Mouse (Mus musculus) spleen, postnatal 4 days (tissue): ENCODE measurements at regions not wholly inside any gene's neighbourhood (a gene's known extent, or its start where the extent isn't known, plus 50 kb on each side); places are given as distances from the start of the nearest gene placed in this dataset.

ENCODE experiments used
- DNase-seq, 2 experiments: peaks; one replicate each; pipeline ENCODE4 v3.0.0; 2022; ENCODE audit warnings: low spot score in 2 of 2

DNA sequence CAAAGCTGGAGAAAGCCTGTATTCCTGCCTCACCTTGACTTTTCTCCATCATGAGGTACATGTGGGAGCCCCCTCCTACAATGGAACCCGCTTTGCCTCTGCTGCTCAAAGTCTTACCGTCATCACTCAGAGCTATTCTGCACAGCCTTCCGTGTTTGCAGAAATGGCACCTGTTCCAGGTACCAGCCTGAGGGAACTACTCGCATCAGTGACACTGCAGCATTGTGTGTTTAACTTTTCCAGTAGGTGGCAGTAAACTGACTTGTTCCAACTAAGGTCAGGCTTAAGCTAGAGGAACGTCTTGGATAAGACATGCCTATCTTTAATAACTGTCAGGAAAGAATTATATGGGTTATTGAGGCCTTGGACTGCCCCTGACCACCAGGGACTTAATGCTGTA, 71.4 kb downstream of the Fam173b start:
- DNase-seq = no peak

DNA sequence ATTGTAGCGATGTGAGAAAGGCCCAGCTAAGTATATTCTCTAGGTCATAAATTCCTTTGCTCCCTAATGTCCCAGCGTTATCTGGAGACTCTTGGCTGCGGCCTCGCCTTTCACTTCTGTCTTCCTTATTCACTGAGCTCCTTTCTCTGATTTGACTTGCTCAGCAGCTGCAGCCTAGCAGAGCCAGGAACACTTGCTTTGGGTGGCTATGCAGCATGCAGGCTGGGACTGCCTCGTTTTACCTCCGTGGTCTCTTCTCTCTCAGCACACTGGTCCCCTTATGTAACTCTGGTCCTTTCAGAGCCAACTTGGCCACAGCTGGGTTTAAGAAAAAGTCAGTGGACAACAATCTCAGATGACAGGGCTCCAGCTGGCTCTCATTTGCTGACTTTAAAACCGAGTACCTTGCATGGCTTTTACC, 75.1 kb downstream of the Fam173b start:
- DNase-seq = peak in 1 of 2 experiments; percentile 28

DNA sequence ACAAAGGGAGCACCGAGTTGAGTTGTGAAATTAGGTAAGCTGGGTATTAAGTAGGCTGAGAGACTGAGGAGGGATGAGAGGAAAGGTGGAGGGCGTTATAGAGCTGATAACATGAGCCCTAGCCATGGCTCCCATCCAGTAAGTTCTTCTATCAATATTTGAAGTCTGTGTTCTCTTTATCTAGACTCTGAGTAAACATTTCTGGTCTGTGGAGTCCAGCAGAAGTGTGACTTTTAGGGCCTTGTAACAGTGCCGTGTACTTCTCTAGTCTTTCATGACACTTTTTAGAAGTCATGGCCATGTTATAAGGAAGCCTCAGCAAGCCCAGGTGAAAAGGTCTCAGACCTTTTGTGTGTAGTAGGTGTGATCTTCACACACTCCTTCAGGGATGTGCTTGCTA, 91.5 kb downstream of the Fam173b start:
- peak in 1 of 2 experiments; percentile 11 for DNase-seq

DNA sequence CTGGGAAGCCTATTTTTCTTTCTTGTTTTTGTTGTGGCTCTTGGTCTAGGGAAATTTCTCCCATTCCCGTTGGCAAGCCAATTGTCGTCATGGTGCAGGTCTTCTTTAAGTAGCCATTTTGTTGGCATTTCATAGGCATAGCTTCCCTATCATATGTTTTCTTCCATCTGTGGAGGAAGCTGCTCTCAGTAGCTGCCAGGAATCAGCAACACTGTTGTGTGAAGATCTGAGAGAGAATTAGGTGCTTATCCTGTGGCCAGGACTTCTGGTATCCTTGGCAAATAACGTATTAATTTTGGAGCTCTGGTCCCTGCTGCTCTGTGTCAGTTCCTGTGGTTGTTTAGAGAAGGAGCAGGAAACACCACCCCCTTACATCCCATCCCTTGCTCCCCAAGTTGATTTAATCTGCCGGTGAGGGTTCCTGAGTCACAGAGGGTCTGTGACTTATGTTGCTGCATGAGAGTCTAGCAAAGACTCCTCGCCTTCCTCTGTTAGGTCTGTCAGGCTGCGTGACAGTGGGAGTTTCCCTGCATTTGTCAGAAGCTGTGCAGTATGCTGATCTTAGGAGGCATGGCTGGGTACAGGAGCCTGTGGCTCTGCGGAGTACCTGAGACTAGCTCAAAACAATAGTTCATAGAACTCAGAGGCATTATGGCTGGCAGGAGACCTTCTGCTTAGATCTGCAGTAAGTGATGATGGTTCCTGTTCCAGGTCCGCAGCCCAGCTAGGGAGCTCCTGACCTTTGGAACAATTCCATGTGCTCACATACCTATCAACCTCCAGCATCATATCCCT, 93.4 kb downstream of the Fam173b start:
- peak in 1 of 2 experiments; percentile 36 for DNase-seq

DNA sequence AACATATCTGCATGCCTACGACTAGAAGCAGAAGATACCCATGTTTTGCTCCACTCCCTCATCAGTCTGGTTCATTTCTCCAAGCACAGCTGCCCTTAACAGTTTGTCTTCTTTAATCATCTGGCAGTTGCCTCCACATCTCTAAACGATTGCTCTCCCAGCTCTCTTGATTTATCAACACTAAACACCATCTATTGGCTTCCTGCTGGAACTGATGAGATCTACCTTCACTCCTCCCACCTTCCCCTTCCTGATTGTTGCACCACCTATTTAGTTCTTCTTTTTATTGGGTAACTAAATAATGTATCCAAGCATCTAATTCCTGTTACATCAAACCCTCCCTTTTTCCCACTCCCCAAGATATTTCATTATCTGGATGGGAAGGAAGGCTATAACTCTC, 101.7 kb downstream of the Fam173b start:
- no peak for DNase-seq

DNA sequence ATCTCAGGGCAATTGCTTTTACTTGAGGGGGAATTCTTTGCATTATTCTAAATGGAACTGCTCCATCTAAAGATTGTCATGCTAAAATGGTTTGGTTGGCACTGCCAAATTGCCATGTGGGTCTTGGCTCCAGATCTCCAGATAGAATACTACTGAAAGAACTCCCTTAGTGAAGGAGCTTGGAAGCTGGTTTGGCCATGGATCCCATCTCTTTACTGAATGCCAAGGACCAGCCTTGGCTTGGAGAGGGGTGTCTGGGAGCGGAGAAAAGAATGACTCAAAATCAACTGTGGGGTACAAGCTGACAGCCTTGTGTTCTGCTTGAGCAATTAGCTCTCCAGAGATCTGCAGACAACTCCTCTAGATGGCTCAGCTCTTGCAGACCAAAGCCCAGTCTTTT, 105.8 kb downstream of the Fam173b start:
- peak in 1 of 2 experiments; percentile 13 for DNase-seq

DNA sequence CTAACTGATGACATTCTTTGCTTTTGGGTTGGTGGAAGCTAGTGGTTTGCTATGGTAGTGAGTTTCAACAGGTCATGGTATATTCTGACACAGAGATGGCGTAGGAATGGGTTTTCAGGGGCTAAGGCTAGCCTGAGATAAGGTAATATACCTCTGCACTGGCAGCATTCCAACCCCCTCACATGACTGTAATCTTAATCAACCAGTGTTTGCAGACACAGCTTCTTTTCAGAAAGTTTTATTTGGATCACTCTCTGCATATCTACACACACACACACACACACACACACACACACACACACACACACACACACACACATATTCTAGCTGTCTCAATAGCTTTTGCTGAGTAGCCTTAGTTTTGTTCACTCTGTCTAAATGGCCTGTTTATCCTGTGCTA, 119.4 kb downstream of the Fam173b start:
- DNase-seq = no peak

DNA sequence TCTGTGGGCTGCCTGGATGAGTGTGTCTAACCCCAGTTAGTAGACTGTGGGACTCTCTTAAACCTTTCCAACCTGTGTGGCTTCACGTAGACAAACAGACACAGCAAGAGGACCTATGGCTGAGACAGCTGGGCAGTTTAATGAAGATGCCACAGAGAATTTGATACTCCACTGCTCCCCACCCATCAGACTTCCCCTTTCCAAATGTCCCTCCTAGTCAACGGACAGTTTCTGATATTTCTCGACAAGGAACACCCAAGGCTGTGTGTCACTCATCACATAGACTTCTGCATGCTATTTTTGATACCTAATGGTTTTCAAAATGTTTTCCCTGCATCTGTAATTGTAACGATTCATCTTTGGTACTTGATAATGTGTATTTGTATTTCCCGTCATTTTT, 120.8 kb downstream of the Fam173b start:
- peak in 1 of 2 experiments; percentile 21 for DNase-seq

DNA sequence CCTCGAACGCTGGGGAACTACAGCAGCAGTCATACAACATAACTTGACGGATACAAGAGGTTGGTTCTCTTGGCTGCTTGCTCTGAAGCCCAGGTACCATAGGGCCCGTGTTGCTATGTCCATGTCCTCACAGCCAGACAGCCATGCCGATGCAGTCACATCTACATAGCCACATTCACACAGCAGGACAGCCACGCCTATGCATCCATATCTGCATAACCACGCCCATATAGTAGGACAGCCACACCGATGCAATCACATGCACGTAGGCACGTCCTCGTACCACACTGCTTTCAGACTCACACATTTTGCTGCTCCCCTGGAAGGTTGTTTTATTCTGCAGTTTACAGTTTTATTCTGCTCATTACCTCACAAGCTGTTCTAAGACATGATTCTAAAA, 122.6 kb downstream of the Fam173b start:
- peak in 1 of 2 experiments; percentile 32 for DNase-seq

DNA sequence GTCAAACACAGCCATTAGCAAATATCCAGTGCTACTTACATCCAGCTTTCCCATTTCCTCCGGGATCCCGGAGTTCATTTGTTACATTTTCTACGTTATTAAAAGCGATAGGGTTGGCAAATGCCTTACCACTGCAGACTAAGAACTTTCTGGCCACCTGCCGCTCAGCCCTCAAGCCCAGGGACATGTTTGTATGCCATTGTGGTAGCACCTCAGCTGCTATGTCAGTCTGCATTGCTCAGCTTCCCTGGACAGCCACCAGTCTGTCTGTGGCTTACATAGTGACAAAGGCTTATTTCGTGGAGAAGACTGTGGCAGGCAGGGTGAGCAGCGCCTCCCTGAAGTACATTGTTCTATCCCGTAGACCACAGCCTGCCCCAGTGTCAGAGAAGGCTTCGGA, 127.5 kb downstream of the Fam173b start:
- DNase-seq = no peak

DNA sequence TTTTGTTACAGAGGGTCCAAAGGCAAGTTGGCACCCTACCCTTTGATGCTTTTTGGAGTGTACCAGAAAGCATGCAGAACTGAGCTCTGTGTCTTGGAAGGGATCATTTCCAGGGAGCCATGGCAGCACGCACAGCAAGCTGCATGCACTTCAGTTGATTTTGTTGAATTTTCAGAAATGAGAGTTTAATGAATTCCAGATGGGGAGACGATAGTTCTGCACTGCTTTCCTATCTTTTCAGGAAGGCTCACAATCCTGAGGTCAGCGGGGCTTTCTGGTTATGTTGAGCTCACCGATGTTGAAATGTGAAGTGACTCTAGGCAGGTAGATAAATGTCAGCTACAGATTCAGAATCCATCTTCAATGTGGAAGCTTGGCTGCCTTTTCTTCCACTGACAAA, 140.0 kb downstream of the Fam173b start:
- no peak for DNase-seq

DNA sequence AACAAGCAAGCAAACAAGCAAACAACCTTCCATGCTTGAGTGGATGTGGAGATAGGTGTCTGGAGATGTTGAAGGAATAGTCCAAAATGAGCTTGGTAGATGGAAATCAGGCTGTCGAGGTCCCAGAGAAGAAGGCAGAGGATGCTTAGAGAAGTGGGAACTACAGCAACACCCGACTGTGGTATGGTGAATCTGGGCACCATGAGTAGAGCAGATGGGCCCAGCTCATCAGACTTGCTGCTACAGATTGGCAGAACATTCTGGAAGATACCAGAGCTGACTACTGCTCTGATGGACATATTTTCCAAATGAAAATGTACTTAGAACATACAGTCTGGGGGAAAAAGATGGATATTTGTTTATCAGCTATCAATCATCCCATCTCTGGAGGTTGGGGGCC, 142.9 kb downstream of the Fam173b start:
- DNase-seq = no peak

DNA sequence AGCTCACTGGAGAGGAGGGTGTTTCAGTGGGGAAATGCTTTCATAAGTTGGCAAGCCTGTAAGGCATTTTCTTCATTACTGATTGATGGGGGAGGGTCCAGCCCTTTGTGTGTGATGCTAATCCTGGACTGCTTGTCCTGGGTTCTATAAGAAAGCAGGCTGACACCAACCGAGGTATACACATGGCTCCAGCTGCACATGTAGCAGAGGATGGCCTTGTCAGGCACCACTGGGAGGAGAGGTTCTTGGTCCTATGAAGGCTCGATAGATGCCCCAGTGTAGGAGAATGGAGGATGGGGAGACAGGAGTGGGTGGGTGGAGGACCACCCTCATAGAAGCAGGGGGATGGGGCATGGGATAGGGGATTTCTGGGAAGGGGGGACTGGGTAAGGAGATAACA, 151.0 kb downstream of the Fam173b start:
- DNase-seq = no peak

DNA sequence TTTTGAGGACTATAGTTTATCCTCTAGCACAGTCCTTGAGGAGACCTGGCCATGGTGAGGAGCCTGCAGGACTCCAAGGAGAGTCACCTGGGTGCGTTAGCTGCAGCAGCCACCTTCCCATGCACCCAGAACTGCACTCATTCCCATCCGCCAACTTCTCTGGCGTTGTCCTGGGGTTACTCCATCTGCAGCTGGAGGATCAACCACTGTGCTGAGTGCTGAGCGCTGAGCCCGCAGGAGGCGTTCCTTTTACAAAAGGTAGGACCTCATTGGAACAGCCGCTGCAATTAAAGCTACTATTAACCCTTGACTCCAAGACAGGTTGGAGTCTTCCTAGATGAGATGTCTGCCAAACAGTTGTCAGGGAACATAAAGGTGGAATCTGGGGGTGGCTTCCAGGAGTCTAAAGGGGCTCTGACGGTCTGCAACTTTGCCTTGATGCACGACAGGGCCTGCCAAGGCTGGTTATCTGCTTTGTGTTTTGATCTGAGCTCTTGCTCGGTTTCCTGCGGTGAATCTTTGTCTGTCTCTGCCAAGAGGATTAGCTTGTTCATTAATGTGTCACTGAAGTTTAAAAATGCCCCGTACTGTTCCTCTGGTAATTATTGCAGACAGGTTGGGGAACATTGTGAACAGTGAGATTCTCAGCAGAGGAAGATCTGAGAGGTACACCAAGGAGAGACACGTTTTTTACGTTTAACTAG, 152.1 kb downstream of the Fam173b start:
- no peak for DNase-seq

DNA sequence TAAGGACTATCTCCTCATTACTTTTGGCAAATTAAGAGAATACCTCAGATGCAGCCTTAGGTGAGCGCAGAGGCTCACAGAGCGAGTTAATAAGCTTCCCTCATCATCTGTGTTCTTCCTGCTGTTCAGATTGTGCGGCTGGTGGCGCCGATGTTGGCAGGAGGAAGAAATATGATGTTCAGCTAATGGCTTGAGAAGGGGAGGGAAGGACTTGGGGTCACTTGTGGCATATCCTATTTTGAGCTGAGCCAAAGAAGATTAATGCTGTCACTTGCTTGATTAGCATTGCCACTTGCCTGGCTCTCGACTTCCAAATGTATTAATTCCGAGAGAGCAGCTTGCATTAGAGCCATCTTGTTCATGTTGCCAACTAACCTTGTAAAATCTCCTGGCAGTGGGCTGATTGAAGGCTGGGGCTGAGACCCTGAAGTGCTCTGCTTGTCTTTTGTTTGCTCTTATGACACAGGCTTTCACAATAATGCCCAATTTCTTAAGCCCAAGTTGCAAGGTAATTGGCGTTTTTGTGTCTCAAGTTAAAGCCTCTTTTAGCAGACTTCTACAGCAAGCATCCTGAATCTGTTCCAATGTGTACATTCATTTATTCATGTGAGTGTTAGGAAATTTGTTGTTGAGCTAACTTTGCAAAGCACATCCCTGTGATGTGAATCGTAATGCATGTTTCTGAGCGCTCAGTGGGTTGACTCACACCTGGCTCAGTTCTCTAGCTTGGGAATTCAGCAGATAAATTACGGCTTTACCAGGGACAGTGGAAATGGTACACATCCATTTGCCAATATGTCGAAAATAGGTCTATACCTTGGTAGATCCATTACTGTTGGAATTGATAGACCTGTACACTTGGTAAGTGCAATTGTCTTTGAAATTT, 167.6 kb downstream of the Fam173b start:
- no peak for DNase-seq

DNA sequence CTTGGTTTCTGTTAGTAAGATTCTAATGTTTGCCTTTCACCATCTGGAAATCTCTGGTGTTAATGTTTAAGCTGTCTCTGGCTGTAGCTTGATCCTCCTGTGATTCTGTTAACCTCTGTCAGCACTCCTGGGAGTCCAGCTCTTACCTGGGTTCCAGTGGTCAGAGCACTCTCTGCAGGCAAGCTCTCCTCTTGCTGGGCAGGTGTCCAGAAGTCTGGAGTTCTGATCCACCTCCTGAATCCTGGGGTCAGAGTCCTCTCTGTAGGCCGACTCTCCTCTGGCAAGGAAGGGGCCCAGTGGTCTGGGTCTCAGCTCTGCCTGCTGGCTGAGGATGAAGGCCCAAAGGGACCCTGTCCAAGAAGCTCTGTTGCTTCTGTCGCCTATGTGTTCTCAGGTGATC, 181.4 kb downstream of the Fam173b start:
- DNase-seq = peak in 1 of 2 experiments; percentile 27

DNA sequence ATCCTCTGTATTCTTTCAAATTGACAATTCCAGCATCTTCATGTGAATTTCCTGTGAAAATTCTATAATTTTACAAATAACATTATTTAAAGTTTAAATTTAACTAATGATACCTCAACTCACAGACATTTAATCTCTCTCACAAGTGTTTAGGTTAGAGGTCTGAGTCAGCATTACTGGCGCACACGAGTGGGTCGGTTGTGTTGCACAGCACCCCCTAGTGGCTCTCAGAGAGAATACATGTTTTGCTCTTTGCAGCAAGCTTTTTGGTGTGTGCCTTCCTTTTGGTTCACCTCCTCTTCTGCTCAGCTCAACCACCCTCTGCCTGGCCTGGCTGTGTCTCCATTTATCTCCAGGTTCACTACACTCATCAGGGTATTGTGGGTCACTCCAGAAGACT, 183.4 kb downstream of the Fam173b start:
- DNase-seq = no peak

DNA sequence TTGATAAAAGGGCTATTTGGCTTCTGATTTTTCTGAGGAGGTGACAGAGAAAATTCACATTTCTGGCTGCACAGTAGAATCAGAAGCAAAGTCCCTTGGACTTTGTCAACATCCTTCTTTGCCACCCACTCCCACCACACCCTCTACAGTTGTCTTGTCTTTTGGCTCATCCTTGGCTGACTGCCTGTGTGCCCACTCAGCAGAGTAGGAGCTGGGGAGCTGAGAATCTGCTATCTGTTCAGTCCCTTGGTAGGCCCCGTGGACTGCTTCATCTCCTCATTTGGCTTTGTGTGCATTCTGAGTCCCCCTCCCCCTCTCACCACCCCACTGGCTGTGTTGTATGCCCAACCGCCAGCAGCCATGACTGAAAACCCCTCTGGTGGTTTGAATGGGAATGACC, 197.2 kb downstream of the Fam173b start:
- no peak for DNase-seq

DNA sequence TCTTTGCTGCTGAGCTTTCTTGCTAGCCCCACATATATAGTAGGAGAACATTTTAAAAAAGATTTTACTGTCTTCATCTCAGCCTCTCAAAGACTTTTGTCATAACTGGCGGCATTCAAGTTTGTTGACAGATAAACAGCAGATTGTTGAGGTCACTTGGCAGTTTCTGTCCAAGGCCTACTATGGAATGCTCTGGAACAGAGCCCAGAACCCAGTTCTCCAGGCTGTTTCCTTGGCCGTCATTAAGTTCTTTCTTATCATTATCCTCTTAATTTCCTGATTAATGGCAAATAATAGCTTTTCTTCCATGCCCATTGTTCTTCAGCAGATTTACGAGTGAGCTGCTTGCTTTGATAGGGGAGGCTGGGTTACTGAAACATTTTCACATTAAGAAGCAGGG, 203.9 kb downstream of the Fam173b start:
- no peak for DNase-seq

DNA sequence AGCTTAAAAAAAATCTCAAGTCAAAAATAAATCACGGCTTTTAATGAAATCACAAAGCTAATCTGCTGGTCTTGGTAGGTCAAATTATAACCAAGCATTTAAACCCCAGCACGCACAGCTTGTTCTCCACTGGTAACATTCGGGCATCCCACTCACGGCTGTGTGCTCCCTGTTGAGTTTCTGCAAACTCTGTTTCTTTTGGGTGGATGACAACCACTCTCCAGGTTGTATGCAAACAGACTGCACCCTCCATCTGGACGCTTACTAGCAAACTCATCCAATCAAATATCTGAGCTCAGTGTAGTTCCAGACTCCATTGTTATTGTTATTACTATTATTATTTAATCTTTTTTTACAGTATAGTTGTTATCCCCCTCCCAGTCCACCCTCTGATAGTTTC, 213.9 kb downstream of the Fam173b start:
- DNase-seq = no peak

DNA sequence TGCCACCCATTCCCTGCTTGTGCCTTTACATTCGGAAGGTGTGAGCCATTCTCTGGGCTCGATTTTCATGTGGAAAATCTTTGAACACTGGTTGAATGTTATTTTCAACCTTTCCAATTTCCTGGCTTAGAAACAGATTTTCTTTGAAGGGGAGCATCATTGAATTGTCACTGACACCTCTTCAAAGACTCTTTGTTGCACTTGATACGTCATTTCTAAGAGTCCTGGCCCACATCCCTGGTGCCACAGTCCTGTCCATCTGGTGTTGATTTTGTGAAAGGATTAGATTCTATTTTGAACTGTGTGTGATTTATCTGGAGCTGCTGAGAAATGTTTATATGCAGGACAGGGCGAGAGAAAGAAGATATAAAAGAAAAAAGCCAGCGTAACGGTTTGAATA, 217.6 kb downstream of the Fam173b start:
- no peak for DNase-seq

DNA sequence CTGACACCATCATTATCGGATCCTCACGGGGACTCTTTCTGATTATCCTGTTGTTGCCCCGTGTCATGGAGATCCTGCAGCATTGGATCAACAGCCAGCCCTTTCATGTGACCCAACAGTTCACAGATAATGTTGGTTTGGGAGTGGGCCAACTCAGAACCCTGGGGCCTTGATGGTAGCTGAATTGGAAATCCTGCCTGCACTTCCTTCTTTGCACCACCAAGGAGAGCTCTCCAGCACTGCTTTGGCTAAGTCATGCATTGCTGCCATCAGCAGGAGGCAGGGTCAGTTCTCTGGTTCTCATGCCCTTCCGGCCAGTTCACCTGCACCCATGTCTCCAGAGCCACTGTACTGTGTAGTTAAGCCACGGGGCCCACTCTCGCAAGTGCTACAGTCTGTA, 225.6 kb downstream of the Fam173b start:
- no peak for DNase-seq
